Mouse (Mus musculus): ENCODE results near the gene Adgrd1. TPM values are rescaled to one million over a fixed set of nuclear protein-coding genes. Genes with fewer than 3 reads are reported as not detected.

The Adgrd1 gene
- polyA plus RNA-seq (2015; fragmentation: Nextera tagmentation; extraction: Ambion mirVana) = 0.82 and 0.96 TPM in 2 replicates

DNA sequence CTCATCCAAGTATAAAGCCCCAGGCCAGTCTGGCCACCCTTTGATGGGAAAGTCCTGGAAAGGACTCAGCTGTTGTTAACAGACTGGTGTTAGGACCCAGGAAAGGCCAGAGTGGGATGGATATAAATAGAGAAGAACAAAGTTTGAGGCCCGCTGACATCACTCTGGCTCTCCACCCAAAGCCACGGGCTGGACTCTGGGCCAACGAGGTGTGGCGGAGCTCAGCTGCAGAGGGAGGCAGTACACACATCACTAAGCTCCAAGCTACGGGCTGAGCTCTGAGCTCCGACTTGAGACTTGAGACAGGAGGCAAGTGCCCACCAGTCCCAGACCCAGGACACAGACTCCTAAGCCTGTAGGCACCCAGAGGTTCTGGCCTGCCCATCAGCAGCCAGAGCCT, at the start of gene Adgrd1:
Adgrd1 (plus strand) TSS at position 240 of the 400 bp plus-strand sequence.
- no peak for TF ChIP-seq CTCF (IDR thresholded peaks at IDR 0.05; ENCODE audit: low read depth)
- H3K9ac ChIP-seq (ENCODE audit: low read depth, low read length) = no peak within 1 kb of the TSS
- H3K27ac ChIP-seq = no peak within 1 kb of the TSS
- H3K27me3 ChIP-seq (ENCODE audit: insufficient read depth, low read length) = no peaks in the 10 kb centered on the region
- no peaks in the 10 kb centered on the region; the same call in 1 of the 2 replicates for H3K4me1 ChIP-seq (replicated peaks; ENCODE audit: insufficient read depth, low read length)
- H3K4me3 ChIP-seq (replicated peaks; ENCODE audit: low read depth, low read length) = no peak within 1 kb of the TSS
- WGBS = 6% methylated on average over 6 of the region's 6 CpGs
- ATAC-seq (replicated peaks; ENCODE audit: low FRiP score, low read depth) (peak; percentile 57; the same call in 1 of the 2 replicates), DNase-seq (ENCODE audit: low spot score) (peak; percentile 68)
- 0 out of 2 replicates have a peak within 1 kb of the TSS, but pooled peaks have one; percentile 6 for H3K4me2 ChIP-seq (ENCODE audit: low read length)
- no peaks in the 10 kb centered on the region for H3K36me3 ChIP-seq (ENCODE audit: insufficient read depth, low read length)
- H3K9me3 ChIP-seq (replicated peaks; ENCODE audit: low read length) = no peaks in the 10 kb centered on the region

DNA sequence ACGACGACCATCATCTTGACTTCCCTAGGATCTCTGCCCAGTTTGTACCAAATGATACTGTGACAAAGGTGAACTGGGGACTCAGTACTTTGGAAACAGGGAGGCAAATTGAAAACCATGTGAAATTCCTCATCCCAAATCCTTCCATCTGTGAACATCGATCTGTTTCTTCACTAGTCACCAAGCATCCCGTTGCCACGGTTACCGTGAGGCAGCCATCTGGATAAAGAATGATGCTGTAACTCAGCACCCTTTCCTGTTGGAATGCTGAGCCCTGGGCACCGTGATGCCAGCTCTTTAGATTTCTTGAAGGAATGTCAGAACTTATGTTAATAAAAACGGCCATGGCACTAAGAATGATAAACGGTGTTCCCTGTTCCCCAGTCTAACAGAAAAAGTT, 47.2 kb upstream of the Adgrd1 start:
- TF ChIP-seq CTCF (IDR thresholded peaks at IDR 0.05; ENCODE audit: low read depth) = no peak

GRCm38 (mm10) chr5:129051910-129052309, 44.6 kb upstream of the Adgrd1 start:
- Histone ChIP-seq H3K36me3 (ENCODE audit: insufficient read depth, low read length) (no peaks in the 10 kb centered on the region), H3K27ac (no peak overlapping the region), H3K9ac (ENCODE audit: low read depth, low read length) (no peak overlapping the region), H3K27me3 (ENCODE audit: insufficient read depth, low read length) (no peaks in the 10 kb centered on the region), H3K4me3 (replicated peaks; ENCODE audit: low read depth, low read length) (no peak overlapping the region), H3K4me2 (ENCODE audit: low read length) (no peak overlapping the region), H3K9me3 (replicated peaks; ENCODE audit: low read length) (no peaks in the 10 kb centered on the region), H3K4me1 (replicated peaks; ENCODE audit: insufficient read depth, low read length) (no peaks in the 10 kb centered on the region)
- ATAC-seq (replicated peaks; ENCODE audit: low FRiP score, low read depth) (no peak), DNase-seq (ENCODE audit: low spot score) (no peak)
- WGBS = 85% methylated on average over 3 of the region's 3 CpGs
- TF ChIP-seq CTCF (IDR thresholded peaks at IDR 0.05; ENCODE audit: low read depth) = no peak

More for the DNA sequence above, 47.2 kb upstream of the Adgrd1 start:
- H3K9ac ChIP-seq (ENCODE audit: low read depth, low read length) = no peak overlapping the region
- H3K36me3 ChIP-seq (ENCODE audit: insufficient read depth, low read length) = no peaks in the 10 kb centered on the region
- H3K4me2 ChIP-seq (ENCODE audit: low read length) = no peak overlapping the region
- H3K9me3 ChIP-seq (replicated peaks; ENCODE audit: low read length) = no peaks in the 10 kb centered on the region
- H3K4me3 ChIP-seq (replicated peaks; ENCODE audit: low read depth, low read length) = no peak overlapping the region
- ATAC-seq (replicated peaks; ENCODE audit: low FRiP score, low read depth) (no peak), DNase-seq (ENCODE audit: low spot score) (no peak)
- no peaks in the 10 kb centered on the region for H3K4me1 ChIP-seq (replicated peaks; ENCODE audit: insufficient read depth, low read length)
- no peak overlapping the region for H3K27ac ChIP-seq
- no peaks in the 10 kb centered on the region for H3K27me3 ChIP-seq (ENCODE audit: insufficient read depth, low read length)
- WGBS = 73% methylated on average over 9 of the region's 9 CpGs

DNA sequence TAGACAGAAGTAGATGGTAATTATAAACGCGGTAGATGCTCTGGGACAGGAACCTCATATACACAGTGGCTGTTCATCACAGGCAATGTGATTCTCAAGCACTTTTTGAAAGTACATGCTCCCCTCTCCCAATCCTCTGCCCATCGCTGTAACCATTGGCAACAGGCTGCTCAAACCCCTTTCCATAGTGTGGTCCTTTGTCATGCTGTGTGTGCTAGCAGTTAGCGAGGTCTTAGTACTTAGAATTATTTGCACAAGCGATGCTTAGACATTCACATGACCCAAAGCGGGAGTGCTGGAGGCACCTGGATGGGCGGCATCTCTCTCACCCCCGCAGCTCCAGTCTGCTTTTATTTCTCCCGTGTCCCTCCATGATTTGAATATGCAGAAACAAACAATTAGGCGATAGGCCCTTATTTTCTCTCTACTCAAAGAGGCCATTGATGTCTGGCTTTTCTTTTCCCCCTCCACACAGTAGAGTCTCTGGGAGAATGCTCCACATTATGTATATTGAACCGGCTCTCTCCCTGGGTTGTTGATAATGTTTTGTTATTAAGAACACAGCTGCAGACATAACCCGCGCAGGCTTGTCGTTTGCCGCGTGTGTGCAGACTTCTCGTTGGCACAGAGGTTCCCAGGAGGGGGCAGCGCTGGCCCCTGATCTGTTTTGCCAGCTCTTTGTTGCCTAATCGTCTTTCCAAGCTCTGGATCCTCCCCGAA, 43.8 kb upstream of the Adgrd1 start:
- DNase-seq (ENCODE audit: low spot score) (no peak), ATAC-seq (replicated peaks; ENCODE audit: low FRiP score, low read depth) (no peak)
- H3K36me3 ChIP-seq (ENCODE audit: insufficient read depth, low read length) = no peaks in the 10 kb centered on the region
- no peaks in the 10 kb centered on the region for H3K27me3 ChIP-seq (ENCODE audit: insufficient read depth, low read length)
- H3K4me2 ChIP-seq (ENCODE audit: low read length) = no peak overlapping the region
- H3K9ac ChIP-seq (ENCODE audit: low read depth, low read length) = no peak overlapping the region
- TF ChIP-seq CTCF (IDR thresholded peaks at IDR 0.05; ENCODE audit: low read depth) = no peak
- H3K9me3 ChIP-seq (replicated peaks; ENCODE audit: low read length) = no peaks in the 10 kb centered on the region
- H3K4me3 ChIP-seq (replicated peaks; ENCODE audit: low read depth, low read length) = no peak overlapping the region
- H3K4me1 ChIP-seq (replicated peaks; ENCODE audit: insufficient read depth, low read length) = no peaks in the 10 kb centered on the region
- no peak overlapping the region for H3K27ac ChIP-seq
- WGBS = 48% methylated on average over 20 of the region's 20 CpGs

GRCm38 (mm10) chr5:129054675-129055284, 41.8 kb upstream of the Adgrd1 start:
- 53% methylated on average over 9 of the region's 9 CpGs for WGBS
- no peak overlapping the region for H3K27ac ChIP-seq
- no peaks in the 10 kb centered on the region for H3K27me3 ChIP-seq (ENCODE audit: insufficient read depth, low read length)
- no peak for TF ChIP-seq CTCF (IDR thresholded peaks at IDR 0.05; ENCODE audit: low read depth)
- no peaks in the 10 kb centered on the region for H3K36me3 ChIP-seq (ENCODE audit: insufficient read depth, low read length)
- ATAC-seq (replicated peaks; ENCODE audit: low FRiP score, low read depth) (no peak; the same call in 1 of the 2 replicates), DNase-seq (ENCODE audit: low spot score) (peak; percentile 88)
- no peak overlapping the region for H3K9ac ChIP-seq (ENCODE audit: low read depth, low read length)
- no peak overlapping the region for H3K4me3 ChIP-seq (replicated peaks; ENCODE audit: low read depth, low read length)
- no peaks in the 10 kb centered on the region for H3K4me1 ChIP-seq (replicated peaks; ENCODE audit: insufficient read depth, low read length)
- H3K4me2 ChIP-seq (ENCODE audit: low read length) = no peak overlapping the region
- H3K9me3 ChIP-seq (replicated peaks; ENCODE audit: low read length) = no peaks in the 10 kb centered on the region

DNA sequence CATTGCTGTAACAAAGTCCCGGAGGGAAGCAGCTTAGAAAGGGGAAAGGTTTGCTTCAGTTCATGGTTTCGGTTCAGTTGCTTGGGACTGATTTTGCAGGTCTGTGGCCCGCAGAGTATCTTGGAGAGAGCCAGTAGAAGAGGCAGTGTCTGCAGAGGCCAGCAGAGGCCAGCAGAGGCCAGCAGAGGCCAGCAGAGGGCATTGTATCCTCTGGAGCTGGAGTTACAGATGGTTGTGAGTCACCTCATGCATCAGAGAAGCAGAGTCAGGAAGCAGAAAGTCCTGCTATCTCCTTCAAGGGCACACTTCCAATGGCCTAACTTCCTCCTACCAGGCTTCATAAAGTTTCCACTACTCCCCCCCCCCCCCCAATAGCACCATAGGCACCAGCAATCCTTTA, 37.4 kb upstream of the Adgrd1 start:
- no peaks in the 10 kb centered on the region for H3K9me3 ChIP-seq (replicated peaks; ENCODE audit: low read length)
- no peak overlapping the region for H3K4me2 ChIP-seq (ENCODE audit: low read length)
- WGBS = 84% methylated on average over 3 of the region's 3 CpGs
- no peak overlapping the region for H3K4me3 ChIP-seq (replicated peaks; ENCODE audit: low read depth, low read length)
- no peaks in the 10 kb centered on the region for H3K4me1 ChIP-seq (replicated peaks; ENCODE audit: insufficient read depth, low read length)
- H3K9ac ChIP-seq (ENCODE audit: low read depth, low read length) = no peak overlapping the region
- TF ChIP-seq CTCF (IDR thresholded peaks at IDR 0.05; ENCODE audit: low read depth) = peak; percentile 46
- H3K27me3 ChIP-seq (ENCODE audit: insufficient read depth, low read length) = no peaks in the 10 kb centered on the region
- no peak overlapping the region for H3K27ac ChIP-seq
- no peaks in the 10 kb centered on the region for H3K36me3 ChIP-seq (ENCODE audit: insufficient read depth, low read length)
- no peak for ATAC-seq (replicated peaks; ENCODE audit: low FRiP score, low read depth)
- DNase-seq (ENCODE audit: low spot score) = no peak

Measured in kidney, postnatal 0 days (tissue).